Mouse (Mus musculus): ENCODE results near the gene Pxdc1.

DNA sequence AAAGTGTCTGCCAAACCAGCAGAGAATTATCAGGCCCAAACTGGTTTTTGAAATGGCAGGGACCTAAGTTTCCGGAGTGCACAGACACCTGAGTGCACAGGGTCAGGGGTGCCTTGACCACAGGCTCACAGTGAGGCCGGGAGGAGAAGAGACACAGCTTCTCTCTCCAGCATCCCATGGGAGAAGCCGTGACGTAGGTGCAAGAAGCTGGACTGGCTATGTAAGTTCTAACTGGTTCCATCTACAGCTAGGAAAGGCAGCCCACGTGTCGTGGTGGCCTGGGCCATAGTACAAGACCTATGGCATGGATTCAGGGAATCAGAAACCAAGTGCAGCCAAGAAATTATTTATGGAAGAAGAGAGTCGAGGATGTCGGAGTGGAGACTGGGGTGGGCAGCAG, 6.1 kb downstream of the Pxdc1 start:
- TF ChIP-seq CHD2 (IDR thresholded peaks at IDR 0.05; ENCODE audit: low read length) (no peak), CTCF (IDR thresholded peaks at IDR 0.05 in 2 of 3, conservative IDR thresholded peaks at IDR 0.05 in 1 of 3; ENCODE audit: control insufficient read depth in 1 of 3, insufficient read depth in 1 of 3, low read depth in 2 of 3, low read length in 3 of 3, poor library complexity in 1 of 3, severe bottlenecking in 1 of 3) (no peak), E2F4 (IDR thresholded peaks at IDR 0.05; ENCODE audit: borderline replicate concordance, low read depth, low read length) (no peak), MAFK (IDR thresholded peaks at IDR 0.05; ENCODE audit: borderline replicate concordance, low read depth, low read length) (no peak), GABPA (IDR thresholded peaks at IDR 0.05; ENCODE audit: low read depth, low read length) (no peak), SIN3A (IDR thresholded peaks at IDR 0.05; ENCODE audit: low read length) (no peak)
